In genomic region chr16:84985340-84985739, GRCm38 (mm10) we compare ENCODE assay signal across 22 mouse cellular contexts.
A peak's percentile ranks its signal among the peaks of the same experiment; 100 is the strongest.
DNase-seq lines count a peak whose midpoint lies in the region; ATAC-seq and TF ChIP-seq lines count a peak whose summit lies in the region.
"Had no signal": no experiment of that assay in that cellular context is flagged by ENCODE, and none has a peak within 500 bp of the region (broad histone marks: within the 10 kb centered on the region; RNA-seq: fewer than 3 reads in every experiment).

No protein-coding gene starts in this region.

- H3K4me3 ChIP-seq in embryonic facial prominence, embryonic 14.5 days (ENCODE audit: low read depth, low read length) = no peak overlapping the region
- H3K4me3 ChIP-seq in embryonic facial prominence, embryonic 10.5 days = no peak overlapping the region
- no peak overlapping the region for H3K4me3 ChIP-seq in layer of hippocampus, adult 2 months
- H3K4me3 ChIP-seq in lung, postnatal 0 days (ENCODE audit: low read depth, low read length) = no peak overlapping the region
- H3K4me3 ChIP-seq in midbrain, postnatal 0 days (ENCODE audit: low read depth, low read length) = no peak overlapping the region
- H3K4me3 ChIP-seq: embryonic facial prominence, embryonic 12.5 days; heart, adult 2 months; hindbrain, embryonic 15.5 days had no signal

- H3K9ac ChIP-seq in embryonic facial prominence, embryonic 14.5 days (ENCODE audit: low read depth, low read length) = no peak overlapping the region
- H3K9ac ChIP-seq in lung, postnatal 0 days (replicated peaks; ENCODE audit: low read depth) = no peak overlapping the region
- H3K9ac ChIP-seq in midbrain, postnatal 0 days (replicated peaks; ENCODE audit: low read length, poor library complexity, severe bottlenecking) = no peak overlapping the region
- H3K9ac ChIP-seq: embryonic facial prominence, embryonic 12.5 days; hindbrain, embryonic 15.5 days had no signal

- H3K9me3 ChIP-seq in embryonic facial prominence, embryonic 14.5 days (ENCODE audit: control insufficient read depth, low read length) = no peaks in the 10 kb centered on the region
- no peaks in the 10 kb centered on the region for H3K9me3 ChIP-seq in embryonic facial prominence, embryonic 10.5 days
- H3K9me3 ChIP-seq in lung, postnatal 0 days (ENCODE audit: low read length) = no peaks in the 10 kb centered on the region
- H3K9me3 ChIP-seq in midbrain, postnatal 0 days (ENCODE audit: low read length) = no peaks in the 10 kb centered on the region
- H3K9me3 ChIP-seq: embryonic facial prominence, embryonic 12.5 days; hindbrain, embryonic 15.5 days had no signal

- peak overlapping the region; percentile 44; the same call in 1 of the 2 replicates for H3K27ac ChIP-seq in embryonic facial prominence, embryonic 14.5 days (replicated peaks; ENCODE audit: low read depth, low read length)
- no peak overlapping the region for H3K27ac ChIP-seq in embryonic facial prominence, embryonic 10.5 days (replicated peaks)
- peak overlapping the region; percentile 43; the same call in 1 of the 2 replicates for H3K27ac ChIP-seq in layer of hippocampus, adult 2 months
- H3K27ac ChIP-seq in lung, postnatal 0 days (ENCODE audit: low read length) = peak overlapping the region; percentile 44; the same call in 1 of the 2 replicates
- no peak overlapping the region for H3K27ac ChIP-seq in midbrain, postnatal 0 days (ENCODE audit: low read depth, low read length)
- H3K27ac ChIP-seq: embryonic facial prominence, embryonic 12.5 days; heart, adult 2 months; hindbrain, embryonic 15.5 days had no signal

- no peak for ATAC-seq in embryonic facial prominence, embryonic 14.5 days (ENCODE audit: low read depth)
- no peak for ATAC-seq in lung, postnatal 0 days
- ATAC-seq in megakaryocyte, adult 5-6 weeks (ENCODE audit: poor library complexity, severe bottlenecking) = peak; percentile 52
- ATAC-seq in midbrain, postnatal 0 days (ENCODE audit: low FRiP score) = no peak
- ATAC-seq: CD4-positive, CD25-positive, alpha-beta regulatory T cell, adult 4 months; forebrain, embryonic 14.5 days had no signal

- TF ChIP-seq CTCF in layer of hippocampus, adult 2 months (conservative IDR thresholded peaks at IDR 0.05) = no peak
- no peak for TF ChIP-seq CTCF in lung, postnatal 0 days (IDR thresholded peaks at IDR 0.05)
- TF ChIP-seq CTCF in midbrain, postnatal 0 days (IDR thresholded peaks at IDR 0.05) = no peak

- no peak for DNase-seq in embryonic facial prominence, embryonic 14.5 days (ENCODE audit: low spot score)
- no peak for DNase-seq in embryonic facial prominence, embryonic 10.5 days (ENCODE audit: low spot score)
- DNase-seq in layer of hippocampus, adult 2 months (ENCODE audit: low spot score in 2 of 2) = no peak
- no peak for DNase-seq in layer of hippocampus, adult 11-12 months (ENCODE audit: low spot score)
- no peak for DNase-seq in lung, postnatal 0 days (ENCODE audit: low spot score)
- DNase-seq in lung, postnatal 14 days = no peak
- DNase-seq in midbrain, postnatal 0 days (ENCODE audit: low spot score) = no peak
- DNase-seq: adrenal gland, postnatal 10 days; B cell, adult 2 months; cerebellum, adult 11 months; cerebellum, adult 8-10 months; cerebellum, postnatal 14 days; embryo, embryonic 11 days; gastrocnemius, postnatal 36 days; heart, adult 2 months; heart, postnatal 36 days had no signal

- TF ChIP-seq EP300 in lung, postnatal 0 days (IDR thresholded peaks at IDR 0.05) = no peak

- 97% methylated on average over 3 of the region's 3 CpGs for WGBS in embryonic facial prominence, embryonic 14.5 days
- WGBS in embryonic facial prominence, embryonic 10.5 days = 98% methylated on average over 3 of the region's 3 CpGs
- 96% methylated on average over 3 of the region's 3 CpGs for WGBS in lung, postnatal 0 days
- WGBS in midbrain, postnatal 0 days = 91% methylated on average over 3 of the region's 3 CpGs

- H3K4me2 ChIP-seq in embryonic facial prominence, embryonic 14.5 days (ENCODE audit: low read depth, low read length) = no peak overlapping the region
- H3K4me2 ChIP-seq in lung, postnatal 0 days (replicated peaks; ENCODE audit: low read depth, low read length) = no peak overlapping the region
- H3K4me2 ChIP-seq in midbrain, postnatal 0 days (ENCODE audit: low read depth, low read length, poor library complexity, severe bottlenecking) = no peak overlapping the region
- H3K4me2 ChIP-seq: embryonic facial prominence, embryonic 12.5 days; heart, embryonic 11.5 days; hindbrain, embryonic 15.5 days had no signal

- no peaks in the 10 kb centered on the region for H3K27me3 ChIP-seq in embryonic facial prominence, embryonic 14.5 days (replicated peaks; ENCODE audit: control insufficient read depth, insufficient read depth, low read length)
- no peaks in the 10 kb centered on the region for H3K27me3 ChIP-seq in embryonic facial prominence, embryonic 10.5 days (replicated peaks; ENCODE audit: low read depth, poor library complexity, severe bottlenecking)
- no peaks in the 10 kb centered on the region for H3K27me3 ChIP-seq in lung, postnatal 0 days (replicated peaks; ENCODE audit: insufficient read depth, low read length)
- H3K27me3 ChIP-seq in midbrain, postnatal 0 days (ENCODE audit: insufficient read depth, low read length) = no peaks in the 10 kb centered on the region
- H3K27me3 ChIP-seq: embryonic facial prominence, embryonic 12.5 days; hindbrain, embryonic 15.5 days had no signal

- H3K36me3 ChIP-seq in embryonic facial prominence, embryonic 14.5 days (ENCODE audit: control insufficient read depth, insufficient read depth, low read length) = peaks cover 7% of the 10 kb centered on the region; the same call in 1 of the 2 replicates
- peaks cover 32% of the 10 kb centered on the region for H3K36me3 ChIP-seq in embryonic facial prominence, embryonic 10.5 days (replicated peaks)
- H3K36me3 ChIP-seq in lung, postnatal 0 days (ENCODE audit: insufficient read depth, low read length) = peaks cover 6% of the 10 kb centered on the region; the same call in 1 of the 2 replicates
- peaks cover 16% of the 10 kb centered on the region for H3K36me3 ChIP-seq in midbrain, postnatal 0 days (ENCODE audit: insufficient read depth, low read length)

- H3K4me1 ChIP-seq in embryonic facial prominence, embryonic 14.5 days (ENCODE audit: control insufficient read depth, insufficient read depth, low read length) = peaks cover 5% of the 10 kb centered on the region; the same call in 1 of the 2 replicates
- H3K4me1 ChIP-seq in embryonic facial prominence, embryonic 10.5 days = peaks cover 14% of the 10 kb centered on the region
- peaks cover 13% of the 10 kb centered on the region; the same call in 1 of the 2 replicates for H3K4me1 ChIP-seq in lung, postnatal 0 days (ENCODE audit: insufficient read depth, low read depth, low read length)
- 0 out of 2 replicates have a peak, but pooled peaks cover 2% of the 10 kb centered on the region for H3K4me1 ChIP-seq in midbrain, postnatal 0 days (ENCODE audit: insufficient read depth, low read length)

Comparison
In these comparisons a context has a peak if more than half of its experiments do, and no peak if none do; other contexts are left out.
1. H3K27ac ChIP-seq: peak in embryonic facial prominence, embryonic 14.5 days (single experiment), layer of hippocampus, adult 2 months (single experiment) and lung, postnatal 0 days (single experiment); none in embryonic facial prominence, embryonic 10.5 days (single experiment) and midbrain, postnatal 0 days (single experiment).